Comparison of ENCODE assay signal across 21 mouse cellular contexts in genomic region chr16:35487056-35487455, GRCm38 (mm10). TPM values are rescaled to one million over a fixed set of nuclear protein-coding genes. Genes with fewer than 3 reads are reported as not detected.
DNase-seq lines count a peak whose midpoint lies in the region; ATAC-seq and TF ChIP-seq lines count a peak whose summit lies in the region.
"Had no signal": no experiment of that assay in that cellular context is flagged by ENCODE, and none has a peak within 500 bp of the region (broad histone marks: within the 10 kb centered on the region; RNA-seq: fewer than 3 reads in every experiment).

No protein-coding gene starts in this region.

- no peak for TF ChIP-seq CTCF in liver, postnatal 0 days (IDR thresholded peaks at IDR 0.05; ENCODE audit: low read depth)

- intact Hi-C loops in left cerebral cortex, postnatal 10 days (cut with DNase I) = no loop called here

- TF ChIP-seq EP300 in liver, postnatal 0 days (IDR thresholded peaks at IDR 0.05; ENCODE audit: low read depth) = no peak

- ATAC-seq in hindbrain, embryonic 13.5 days (ENCODE audit: low FRiP score) = no peak
- no peak for ATAC-seq in liver, postnatal 0 days
- no peak for ATAC-seq in liver, embryonic 11.5 days (replicated peaks; ENCODE audit: low FRiP score)
- ATAC-seq: midbrain, embryonic 16.5 days had no signal

- no peak overlapping the region for H3K9ac ChIP-seq in hindbrain, embryonic 13.5 days
- H3K9ac ChIP-seq in liver, postnatal 0 days (replicated peaks) = no peak overlapping the region
- H3K9ac ChIP-seq in liver, embryonic 11.5 days (ENCODE audit: low read depth, low read length) = no peak overlapping the region
- H3K9ac ChIP-seq: heart, embryonic 15.5 days; limb, embryonic 12.5 days; neural tube, embryonic 12.5 days had no signal

- H3K27me3 ChIP-seq in hindbrain, embryonic 10.5 days (ENCODE audit: insufficient read depth, poor library complexity, severe bottlenecking) = peaks cover 19% of the 10 kb centered on the region
- peaks cover 10% of the 10 kb centered on the region; the same call in 1 of the 2 replicates for H3K27me3 ChIP-seq in hindbrain, embryonic 13.5 days
- H3K27me3 ChIP-seq in liver, postnatal 0 days (ENCODE audit: insufficient read depth, low read length) = no peaks in the 10 kb centered on the region
- H3K27me3 ChIP-seq in liver, embryonic 11.5 days (replicated peaks; ENCODE audit: control insufficient read depth, insufficient read depth, low read length) = no peaks in the 10 kb centered on the region
- H3K27me3 ChIP-seq: heart, embryonic 15.5 days; neural tube, embryonic 12.5 days had no signal

- H3K4me1 ChIP-seq in hindbrain, embryonic 10.5 days (replicated peaks) = peaks cover 78% of the 10 kb centered on the region
- peaks cover 48% of the 10 kb centered on the region for H3K4me1 ChIP-seq in hindbrain, embryonic 13.5 days (replicated peaks)
- peaks cover 39% of the 10 kb centered on the region for H3K4me1 ChIP-seq in liver, postnatal 0 days (ENCODE audit: insufficient read depth)
- H3K4me1 ChIP-seq in liver, embryonic 11.5 days (replicated peaks; ENCODE audit: control insufficient read depth, insufficient read depth, low read length) = peaks cover 9% of the 10 kb centered on the region; the same call in 1 of the 2 replicates

- no peak overlapping the region for H3K4me3 ChIP-seq in hindbrain, embryonic 10.5 days
- H3K4me3 ChIP-seq in hindbrain, embryonic 13.5 days = no peak overlapping the region
- H3K4me3 ChIP-seq in liver, postnatal 0 days (ENCODE audit: low read depth, low read length) = no peak overlapping the region
- no peak overlapping the region for H3K4me3 ChIP-seq in liver, embryonic 11.5 days (ENCODE audit: low read depth, low read length)
- H3K4me3 ChIP-seq: heart, embryonic 15.5 days; limb, embryonic 12.5 days; neural tube, embryonic 12.5 days had no signal

- peaks cover 2% of the 10 kb centered on the region; the same call in 1 of the 2 replicates for H3K9me3 ChIP-seq in hindbrain, embryonic 10.5 days
- H3K9me3 ChIP-seq in hindbrain, embryonic 13.5 days = no peaks in the 10 kb centered on the region
- H3K9me3 ChIP-seq in liver, postnatal 0 days (ENCODE audit: low read length) = no peaks in the 10 kb centered on the region
- no peaks in the 10 kb centered on the region for H3K9me3 ChIP-seq in liver, embryonic 11.5 days (ENCODE audit: control insufficient read depth, low read length)
- H3K9me3 ChIP-seq: heart, embryonic 15.5 days; limb, embryonic 12.5 days; neural tube, embryonic 12.5 days had no signal

- peaks cover 2% of the 10 kb centered on the region; the same call in 1 of the 2 replicates for H3K36me3 ChIP-seq in hindbrain, embryonic 10.5 days
- no peaks in the 10 kb centered on the region for H3K36me3 ChIP-seq in hindbrain, embryonic 13.5 days
- no peaks in the 10 kb centered on the region for H3K36me3 ChIP-seq in liver, postnatal 0 days (replicated peaks; ENCODE audit: insufficient read depth, low read length)
- H3K36me3 ChIP-seq in liver, embryonic 11.5 days (ENCODE audit: control insufficient read depth, insufficient read depth, low read length) = no peaks in the 10 kb centered on the region
- H3K36me3 ChIP-seq: heart, embryonic 15.5 days; limb, embryonic 12.5 days; neural tube, embryonic 12.5 days had no signal

- peak; percentile 70 for DNase-seq in hindbrain, embryonic 10.5 days (ENCODE audit: low spot score)
- no peak for DNase-seq in liver, postnatal 0 days
- no peak for DNase-seq in liver, embryonic 11.5 days (ENCODE audit: low spot score)
- peak; percentile 87 for DNase-seq in embryo, embryonic 10.5 days (ENCODE audit: low spot score)
- peak; percentile 72 to 74 for DNase-seq in kidney, postnatal 25 days
- no peak for DNase-seq in thymus, postnatal 14 days
- DNase-seq in left cerebral cortex, postnatal 10 days (ENCODE audit: extremely low spot score in 1 of 2, low spot score in 2 of 2) = no peak
- DNase-seq: adrenal gland, postnatal 10 days; cerebellum, adult 18-20 months; heart, adult 18-20 months; lung, adult 2 months; thymus, postnatal 4 days had no signal

- H3K4me2 ChIP-seq in hindbrain, embryonic 13.5 days = no peak overlapping the region
- no peak overlapping the region for H3K4me2 ChIP-seq in liver, postnatal 0 days (ENCODE audit: low read depth, low read length)
- H3K4me2 ChIP-seq in liver, embryonic 11.5 days = no peak overlapping the region
- H3K4me2 ChIP-seq: heart, embryonic 15.5 days; limb, embryonic 12.5 days; neural tube, embryonic 12.5 days had no signal

- 7% methylated on average over 4 of the region's 4 CpGs for WGBS in hindbrain, embryonic 10.5 days
- WGBS in hindbrain, embryonic 13.5 days = 17% methylated on average over 4 of the region's 4 CpGs
- 40% methylated on average over 4 of the region's 4 CpGs for WGBS in liver, postnatal 0 days (ENCODE audit: insufficient replicate concordance)
- whole genome bisulfite sequencing in liver, embryonic 11.5 days = 46% methylated on average over 4 of the region's 4 CpGs

- no peak overlapping the region; the same call in 1 of the 2 replicates for H3K27ac ChIP-seq in hindbrain, embryonic 10.5 days
- H3K27ac ChIP-seq in hindbrain, embryonic 13.5 days = no peak overlapping the region
- H3K27ac ChIP-seq in liver, postnatal 0 days (ENCODE audit: low read depth) = peak overlapping the region; percentile 57
- H3K27ac ChIP-seq in liver, embryonic 11.5 days (ENCODE audit: low read depth, low read length) = no peak overlapping the region
- H3K27ac ChIP-seq: heart, embryonic 15.5 days; limb, embryonic 12.5 days; macrophage; neural tube, embryonic 12.5 days had no signal

RNA-seq across cellular contexts. Expression of gene Pdia5, which starts 3.6 kb away (rescaled TPM):
- 23.0 and 28.2 TPM in 2 replicates for polyA plus RNA-seq in hindbrain, embryonic 10.5 days (2016; fragmentation: Nextera tagmentation; extraction: Ambion mirVana)
- 15.4 and 17.1 TPM in 2 replicates for polyA plus RNA-seq in hindbrain, embryonic 13.5 days (2015; fragmentation: Nextera tagmentation; extraction: Ambion mirVana)
- 58.7 and 70.5 TPM in 2 replicates for polyA plus RNA-seq in liver, postnatal 0 days (2015; fragmentation: Nextera tagmentation; extraction: Ambion mirVana)
- polyA plus RNA-seq in liver, embryonic 11.5 days (2014; fragmentation: Nextera tagmentation; extraction: Ambion mirVana) = 22.6 and 24.6 TPM in 2 replicates
- 1 to 10 TPM; 4.3 to 5.1 TPM for total RNA-seq in left cerebral cortex, postnatal 10 days (2021)
- total RNA-seq: CH12.LX had no signal

RNA-seq across cellular contexts. Expression of gene Sema5b, which starts 53.9 kb away (rescaled TPM):
- 45.7 and 57.8 TPM in 2 replicates for polyA plus RNA-seq in hindbrain, embryonic 10.5 days (2016; fragmentation: Nextera tagmentation; extraction: Ambion mirVana)
- 26.2 and 29.3 TPM in 2 replicates for polyA plus RNA-seq in hindbrain, embryonic 13.5 days (2015; fragmentation: Nextera tagmentation; extraction: Ambion mirVana)
- 0.11 TPM in 2 replicates for polyA plus RNA-seq in liver, postnatal 0 days (2015; fragmentation: Nextera tagmentation; extraction: Ambion mirVana)
- polyA plus RNA-seq in liver, embryonic 11.5 days (2014; fragmentation: Nextera tagmentation; extraction: Ambion mirVana) = 0.88 and 1.4 TPM in 2 replicates
- 10 to 100 TPM; 27.4 to 29.5 TPM for total RNA-seq in left cerebral cortex, postnatal 10 days (2021)
- total RNA-seq: common myeloid progenitor, adult 5-6 weeks; hematopoietic stem cell, adult 5-6 weeks had no signal
- polyA plus RNA-seq: macrophage had no signal

Comparison
In these comparisons a context has a peak if more than half of its experiments do, and no peak if none do; other contexts are left out.
1. DNase-seq: peak in hindbrain, embryonic 10.5 days (single experiment), embryo, embryonic 10.5 days (single experiment) and kidney, postnatal 25 days (2 of 2); none in liver, postnatal 0 days (single experiment), liver, embryonic 11.5 days (single experiment), thymus, postnatal 14 days (single experiment) and left cerebral cortex, postnatal 10 days (0 of 2).
2. RNA of gene Sema5b, which starts 53.9 kb away (polyA plus RNA-seq): 45.7 to 57.8 TPM in hindbrain, embryonic 10.5 days and 26.2 to 29.3 TPM in hindbrain, embryonic 13.5 days; 0.88 to 1.4 TPM in liver, embryonic 11.5 days and 0.11 TPM in liver, postnatal 0 days; every median in the first group is over 10 times any median in the second.